8 mouse cellular contexts compared by ENCODE assay signal in genomic region chr5:113553402-113553897, GRCm38 (mm10).
DNase-seq lines count a peak whose midpoint lies in the region; ATAC-seq and TF ChIP-seq lines count a peak whose summit lies in the region.

No protein-coding gene starts in this region.

- H3K9me3 ChIP-seq in hindbrain, embryonic 15.5 days: no peaks in the 10 kb centered on the region
- no peaks in the 10 kb centered on the region for H3K9me3 ChIP-seq in intestine, embryonic 16.5 days (ENCODE audit: control insufficient read depth, low read length)

- H3K4me3 ChIP-seq in cerebellum, adult 2 months (replicated peaks; ENCODE audit: insufficient read depth, low read depth, low read length): no peak overlapping the region
- no peak overlapping the region for H3K4me3 ChIP-seq in hindbrain, embryonic 15.5 days
- H3K4me3 ChIP-seq in intestine, embryonic 16.5 days (ENCODE audit: low read length): no peak overlapping the region

- peak overlapping the region; percentile 55 for H3K27ac ChIP-seq in cerebellum, adult 2 months (ENCODE audit: insufficient read depth, low read length)
- no peak overlapping the region; the same call in 1 of the 2 replicates for H3K27ac ChIP-seq in hindbrain, embryonic 15.5 days (replicated peaks)
- H3K27ac ChIP-seq in intestine, embryonic 16.5 days (ENCODE audit: low read length): no peak overlapping the region

- peaks cover 84% of the 10 kb centered on the region for H3K4me1 ChIP-seq in cerebellum, adult 2 months (ENCODE audit: control insufficient read depth, insufficient read depth, low read length)
- peaks cover 27% of the 10 kb centered on the region for H3K4me1 ChIP-seq in hindbrain, embryonic 15.5 days (replicated peaks)
- H3K4me1 ChIP-seq in intestine, embryonic 16.5 days (ENCODE audit: control insufficient read depth, insufficient read depth, low read length): no peaks in the 10 kb centered on the region

- no peak for TF ChIP-seq CTCF in cerebellum, adult 2 months (IDR thresholded peaks at IDR 0.05; ENCODE audit: borderline replicate concordance, insufficient read depth, low read depth, low read length)

- peak; percentile 23; the same call in 1 of the 2 replicates for ATAC-seq in hindbrain, embryonic 15.5 days (ENCODE audit: low FRiP score, low read depth)
- ATAC-seq in megakaryocyte-erythroid progenitor cell, adult 5-6 weeks (replicated peaks; ENCODE audit: low FRiP score, low TSS enrichment, poor library complexity, severe bottlenecking): no peak
- ATAC-seq in intestine, embryonic 16.5 days: no peak

- no peak for TF ChIP-seq POLR2A in cerebellum, adult 2 months (IDR thresholded peaks at IDR 0.05; ENCODE audit: borderline replicate concordance, insufficient read depth, low read length)

- no peaks in the 10 kb centered on the region for H3K36me3 ChIP-seq in hindbrain, embryonic 15.5 days
- no peaks in the 10 kb centered on the region for H3K36me3 ChIP-seq in intestine, embryonic 16.5 days (ENCODE audit: control insufficient read depth, insufficient read depth, low read length)

- 6% methylated on average over 9 of the region's 9 CpGs for WGBS in cerebellum, adult 2 months
- 20% methylated on average over 9 of the region's 9 CpGs for WGBS in hindbrain, embryonic 15.5 days
- WGBS in intestine, embryonic 16.5 days: 13% methylated on average over 9 of the region's 9 CpGs

- H3K9ac ChIP-seq in hindbrain, embryonic 15.5 days: no peak overlapping the region
- H3K9ac ChIP-seq in intestine, embryonic 16.5 days (ENCODE audit: low read depth, low read length): no peak overlapping the region

- no peak overlapping the region for H3K4me2 ChIP-seq in hindbrain, embryonic 15.5 days
- no peak overlapping the region for H3K4me2 ChIP-seq in intestine, embryonic 16.5 days (ENCODE audit: low read depth, low read length)

- no peaks in the 10 kb centered on the region for H3K27me3 ChIP-seq in cerebellum, adult 2 months (ENCODE audit: control insufficient read depth, insufficient read depth, low read length)
- H3K27me3 ChIP-seq in hindbrain, embryonic 15.5 days: 0 out of 2 replicates have a peak, but pooled peaks cover 4% of the 10 kb centered on the region
- H3K27me3 ChIP-seq in intestine, embryonic 16.5 days (replicated peaks; ENCODE audit: control insufficient read depth, insufficient read depth, low read length): no peaks in the 10 kb centered on the region

- DNase-seq in cerebellum, adult 2 months: peak in 1 of 2 experiments; percentile 70
- no peak for DNase-seq in cerebellum, adult 8-10 months
- DNase-seq in ovary, postnatal 36 days (ENCODE audit: low spot score): peak; percentile 17
- no peak for DNase-seq in ovary, postnatal 10 days (ENCODE audit: low spot score)
- DNase-seq in retina, postnatal 1 day: peak; percentile 60

Comparison
In these comparisons a context has a peak if more than half of its experiments do, and no peak if none do; other contexts are left out.
1. DNase-seq: peak in ovary, postnatal 36 days (single experiment) and retina, postnatal 1 day (single experiment); none in cerebellum, adult 8-10 months (single experiment) and ovary, postnatal 10 days (single experiment).